Mouse (Mus musculus) heart, postnatal 4 days (tissue): ENCODE measurements at regions not wholly inside any gene's neighbourhood (a gene's known extent, or its start where the extent isn't known, plus 50 kb on each side); places are given as distances from the start of the nearest gene placed in this dataset.
A peak's percentile ranks its signal among the peaks of the same experiment; 100 is the strongest.

Source experiments
- DNase-seq: peaks from one replicate; pipeline ENCODE4 v3.0.0; 2021

DNA sequence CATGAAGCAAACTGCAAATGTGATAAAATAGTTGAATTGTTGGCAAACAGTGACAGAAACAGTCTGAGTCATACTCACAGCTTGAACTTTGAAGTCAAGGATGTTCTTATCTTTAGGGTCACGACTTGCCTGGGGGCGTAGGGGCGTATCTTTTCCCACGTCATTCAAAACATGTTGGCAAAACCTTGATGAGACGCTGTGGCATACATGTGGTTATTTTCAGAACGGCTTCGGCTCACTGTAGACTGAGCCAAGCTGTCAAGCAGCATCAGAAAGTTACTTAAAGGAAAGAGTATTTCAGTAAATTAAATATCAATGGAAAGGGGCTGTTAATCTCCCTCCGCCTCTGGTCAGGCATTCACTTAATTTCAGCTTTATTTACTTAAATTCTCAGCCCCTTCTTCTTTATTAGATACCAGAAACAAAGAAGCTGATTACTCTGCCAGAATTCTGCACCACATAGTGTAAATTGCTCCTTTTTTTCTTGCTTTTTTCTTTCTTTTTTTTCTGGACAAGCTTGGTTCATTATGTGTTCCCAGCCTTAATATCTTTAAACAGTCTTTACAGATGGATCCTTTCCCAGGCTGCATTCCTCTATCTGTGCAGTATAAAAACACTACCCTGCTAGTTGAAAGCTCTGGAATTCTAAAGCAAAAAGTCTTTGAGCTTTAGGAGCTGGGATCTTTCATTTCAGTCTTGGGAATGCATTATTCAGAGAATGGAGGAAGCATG, 302.9 kb upstream of the Epha3 start:
- DNase-seq, result peak; percentile 5

GRCm38 (mm10) chr16:64166036-64166435, 302.1 kb upstream of the Epha3 start:
- no peak for DNase-seq

- DNase-seq, result no peak
Observed at GRCm38 (mm10) chr16:64145687-64146535, 281.9 kb upstream of the Epha3 start.
